Mouse (Mus musculus) cerebellum, adult 18-20 months (tissue): ENCODE results near the gene Rhox11.
A peak's percentile ranks its signal among the peaks of the same experiment; 100 is the strongest.
"Not testable (repeated sequence)": the region's sequence is repeated elsewhere in the genome, so short reads cannot be mapped to it uniquely, and the experiment has no call there.

Experiments used
- DNase-seq, 2 experiments: peaks; one replicate each; pipeline ENCODE4 v3.0.0; 2021

Gene Rhox11

GRCm38 (mm10) chrX:38085041-38085440, at the start of gene Rhox11:
Rhox11 (minus strand) TSS chrX:38085141.
- no peak for DNase-seq

- no peak for DNase-seq
These were observed 36.5 kb upstream of the Rhox11 start for GRCm38 (mm10) chrX:38121478-38121877.

DNA sequence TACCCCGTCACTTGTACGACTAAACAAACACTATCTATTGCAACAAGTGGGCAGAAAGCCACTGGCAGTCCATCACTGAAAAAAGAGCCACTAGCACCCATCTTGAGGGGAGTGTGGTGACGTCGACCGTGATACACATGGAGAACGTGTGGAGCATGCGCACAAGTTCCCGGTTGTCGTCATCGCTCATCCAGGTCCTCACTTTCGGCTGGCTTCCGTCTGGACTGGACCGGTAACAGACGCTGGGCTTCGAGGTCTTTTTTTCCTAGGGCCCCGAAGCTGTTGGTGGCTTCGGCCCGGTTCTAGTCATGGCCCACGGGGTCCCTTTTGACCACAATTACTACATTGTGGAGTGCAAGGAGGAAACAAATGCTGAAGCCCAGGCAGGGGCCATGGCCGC, 36.0 kb upstream of the Rhox11 start, which contains the start of gene Rhox13:
Rhox13 (plus strand) TSS at position 238 of the 400 bp plus-strand sequence.
- DNase-seq = no peak

DNA sequence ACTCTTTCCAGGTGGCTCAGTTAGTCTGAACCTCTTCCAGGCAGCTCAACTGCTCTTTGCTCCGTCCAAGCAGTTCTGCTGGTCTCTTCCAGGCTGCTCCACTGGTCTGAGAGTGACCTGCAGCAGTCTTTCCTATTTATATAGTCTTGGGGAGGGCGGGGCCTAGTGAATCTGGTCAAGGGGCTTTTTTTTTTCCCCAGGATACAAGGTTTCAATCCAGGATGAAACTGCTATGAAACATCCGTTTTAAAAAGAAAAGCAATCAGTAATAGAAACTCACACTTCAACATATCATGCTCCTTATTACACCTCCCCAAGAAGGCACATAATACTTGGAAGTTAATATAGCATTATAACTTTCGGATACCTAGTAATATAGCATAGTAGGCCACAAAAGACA, 25.9 kb upstream of the Rhox11 start, which contains the start of gene Rhox12:
Rhox12 (minus strand) TSS at position 101 of the 400 bp plus-strand sequence.
- DNase-seq = no peak

GRCm38 (mm10) chrX:38084226-38084625, 715 bp downstream of the Rhox11 start:
- peak; percentile 21 to 42 for DNase-seq

DNA sequence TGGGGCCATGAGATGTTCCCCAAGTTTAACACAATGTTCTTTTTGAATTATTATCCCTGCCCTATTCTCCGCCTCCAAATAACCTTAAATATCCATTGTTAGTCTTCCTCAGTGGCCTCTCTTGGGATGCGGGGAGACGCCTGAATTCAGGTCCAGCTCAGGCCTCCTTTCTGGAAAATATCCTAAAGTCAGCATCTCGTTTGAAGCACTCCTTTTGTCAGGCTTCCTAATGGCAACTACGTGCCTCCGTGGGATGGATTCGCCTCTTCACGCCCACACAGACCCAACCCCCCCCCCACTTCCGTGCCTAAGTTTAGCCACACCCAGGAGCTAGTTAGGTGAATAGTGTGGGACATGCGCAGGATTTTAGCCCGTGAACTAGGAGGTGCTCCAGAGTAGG, 18.8 kb downstream of the Rhox11 start, which contains the start of gene Rhox10:
Rhox10 (plus strand) TSS at position 301 of the 400 bp plus-strand sequence.
- DNase-seq = no peak

GRCm38 (mm10) chrX:38061544-38061943, 23.4 kb downstream of the Rhox11 start:
- DNase-seq = peak in 1 of 2 experiments; percentile 30

DNA sequence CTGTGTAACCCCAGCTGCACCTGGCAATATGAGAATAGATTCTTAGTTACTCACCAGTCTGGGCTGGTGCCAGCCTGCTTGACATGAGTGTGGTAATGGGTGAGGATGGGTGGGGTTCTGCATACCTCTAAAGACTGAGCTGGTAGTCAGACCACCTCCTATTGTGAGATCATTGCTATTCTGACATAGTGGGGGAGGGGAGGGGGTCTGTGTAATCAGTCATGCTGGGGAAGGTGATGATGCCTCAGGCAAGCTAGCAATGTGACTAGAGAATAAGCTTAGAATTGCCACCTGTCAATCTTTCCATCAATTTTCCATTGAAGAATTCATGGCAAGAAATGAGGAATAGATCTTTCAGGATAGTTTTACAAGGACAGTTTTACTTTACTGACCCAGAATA, 41.9 kb downstream of the Rhox11 start, which contains the start of gene Btg1-ps2:
Btg1-ps2 (minus strand) TSS at position 101 of the 400 bp plus-strand sequence.
- DNase-seq = not testable (repeated sequence)

GRCm38 (mm10) chrX:38039666-38040065, 45.3 kb downstream of the Rhox11 start:
- no peak for DNase-seq

GRCm38 (mm10) chrX:38033841-38034240, 51.1 kb downstream of the Rhox11 start:
- DNase-seq = no peak
